Comparison of ENCODE assay signal across 8 mouse cellular contexts in genomic region chr2:103439710-103440109, GRCm38 (mm10). TPM values are rescaled to one million over a fixed set of nuclear protein-coding genes. Genes with fewer than 3 reads are reported as not detected.
DNase-seq lines count a peak whose midpoint lies in the region; ATAC-seq and TF ChIP-seq lines count a peak whose summit lies in the region.

No protein-coding gene starts in this region.

- H3K4me1 ChIP-seq in E14TG2a.4 (replicated peaks; ENCODE audit: low read depth, low read length): peaks cover 9% of the 10 kb centered on the region; the same call in 1 of the 2 replicates
- no peaks in the 10 kb centered on the region for H3K4me1 ChIP-seq in forebrain, embryonic 12.5 days

- peak; percentile 72; the same call in 1 of the 2 replicates for ATAC-seq in forebrain, embryonic 12.5 days (ENCODE audit: low FRiP score)

- peak; percentile 72 for TF ChIP-seq CTCF in E14TG2a.4 (conservative IDR thresholded peaks at IDR 0.05; ENCODE audit: low read length)

- H3K9ac ChIP-seq in forebrain, embryonic 12.5 days: 0 out of 2 replicates have a peak overlapping the region, but pooled peaks have one; percentile 18

- WGBS in forebrain, embryonic 12.5 days: 4% methylated on average over 12 of the region's 12 CpGs

- H3K4me2 ChIP-seq in forebrain, embryonic 12.5 days: peak overlapping the region; percentile 49

- no peak overlapping the region for H3K4me3 ChIP-seq in E14TG2a.4 (replicated peaks; ENCODE audit: low read length)
- peak overlapping the region; percentile 26 for H3K4me3 ChIP-seq in forebrain, embryonic 12.5 days (replicated peaks)

- H3K27me3 ChIP-seq in E14TG2a.4 (ENCODE audit: insufficient read depth, low read length): 0 out of 2 replicates have a peak, but pooled peaks cover 9% of the 10 kb centered on the region
- no peaks in the 10 kb centered on the region for H3K27me3 ChIP-seq in forebrain, embryonic 12.5 days

- peak; percentile 67 for DNase-seq in c-Kit-positive CD71-positive TER-119-negative erythroid progenitor cells, embryonic 14.5 days (ENCODE audit: low read depth)
- DNase-seq in heart, postnatal 14 days: peak; percentile 73 to 86
- DNase-seq in layer of hippocampus, adult 11-12 months (ENCODE audit: low spot score): peak; percentile 86
- DNase-seq in lung, adult 18-20 months: peak; percentile 66 to 79
- DNase-seq in ovary, adult 18-20 months (ENCODE audit: low spot score): peak; percentile 35
- peak; percentile 78 for DNase-seq in thymus, postnatal 0 days (ENCODE audit: low spot score)

- H3K27ac ChIP-seq in forebrain, embryonic 12.5 days: no peak overlapping the region

- H3K9me3 ChIP-seq in E14TG2a.4 (ENCODE audit: low read length): no peaks in the 10 kb centered on the region
- no peaks in the 10 kb centered on the region for H3K9me3 ChIP-seq in forebrain, embryonic 12.5 days

- intact Hi-C loops in heart, postnatal 14 days (cut with DNase I): no loop called here

- H3K36me3 ChIP-seq in E14TG2a.4 (ENCODE audit: insufficient read depth, low read length): no peaks in the 10 kb centered on the region
- H3K36me3 ChIP-seq in forebrain, embryonic 12.5 days (replicated peaks): no peaks in the 10 kb centered on the region

RNA-seq across cellular contexts. Expression of gene Elf5, which starts 28.2 kb away (rescaled TPM):
- polyA plus RNA-seq in forebrain, embryonic 12.5 days (2016; fragmentation: Nextera tagmentation; extraction: Ambion mirVana): 0.60 TPM in 2 replicates
- not detected for total RNA-seq in heart, postnatal 14 days (2021)
- 0.09 and 0.23 TPM in 2 replicates for polyA plus RNA-seq in thymus, postnatal 0 days (2015; fragmentation: Nextera tagmentation; extraction: Ambion mirVana)

RNA-seq across cellular contexts. Expression of gene Cat, which starts 45.2 kb away (rescaled TPM):
- polyA plus RNA-seq in forebrain, embryonic 12.5 days (2016; fragmentation: Nextera tagmentation; extraction: Ambion mirVana): 93.8 and 103 TPM in 2 replicates
- 100 to 1,000 TPM; 191 to 200 TPM for total RNA-seq in heart, postnatal 14 days (2021)
- 43.5 and 58.9 TPM in 2 replicates for polyA plus RNA-seq in thymus, postnatal 0 days (2015; fragmentation: Nextera tagmentation; extraction: Ambion mirVana)

Comparison
In these comparisons a context has a peak if more than half of its experiments do, and no peak if none do; other contexts are left out.
1. DNase-seq: peak in every context shown above with its lines; median percentile 86 in layer of hippocampus, adult 11-12 months; 80 in heart, postnatal 14 days; 78 in thymus, postnatal 0 days; 72 in lung, adult 18-20 months; 67 in c-Kit-positive CD71-positive TER-119-negative erythroid progenitor cells, embryonic 14.5 days; 35 in ovary, adult 18-20 months.